11 mouse cellular contexts compared by ENCODE assay signal in the genomic region with DNA sequence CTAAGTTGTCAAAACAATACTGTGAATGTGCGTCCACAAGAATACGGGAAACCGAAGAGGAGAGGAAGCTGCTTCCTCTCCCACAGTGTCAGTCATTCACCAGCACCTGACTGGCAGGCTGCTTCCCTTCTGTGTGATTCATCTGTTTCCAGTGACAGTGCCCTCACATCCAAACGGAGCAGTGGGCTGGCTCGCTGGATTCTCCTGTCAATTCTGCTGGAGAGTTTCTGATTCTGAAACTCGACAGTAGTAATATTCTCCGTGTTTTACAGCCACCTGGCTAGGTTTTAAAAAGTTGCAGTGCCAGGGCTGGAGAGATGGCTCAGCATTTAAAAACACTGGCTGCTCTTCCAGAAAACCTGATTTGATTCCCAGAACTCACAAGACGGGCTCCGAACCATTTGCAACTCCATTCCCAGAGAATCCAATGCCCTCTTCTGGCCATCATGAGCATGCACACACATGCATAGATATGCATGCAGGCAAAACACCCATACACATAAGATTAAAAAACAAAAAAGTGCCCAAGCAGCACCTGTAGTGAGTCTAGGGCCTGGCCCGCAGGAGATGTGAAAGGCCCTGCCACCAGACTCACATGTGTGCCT. TPM values are rescaled to one million over a fixed set of nuclear protein-coding genes. Genes with fewer than 3 reads are reported as not detected.
A peak's percentile ranks its signal among the peaks of the same experiment; 100 is the strongest.
DNase-seq lines count a peak whose midpoint lies in the region; ATAC-seq and TF ChIP-seq lines count a peak whose summit lies in the region.
"Had no signal": no experiment of that assay in that cellular context is flagged by ENCODE, and none has a peak within 500 bp of the region (broad histone marks: within the 10 kb centered on the region; RNA-seq: fewer than 3 reads in every experiment).

No protein-coding gene starts in this region.

- H3K27me3 ChIP-seq in kidney, adult 2 months (replicated peaks; ENCODE audit: control insufficient read depth, insufficient read depth, low read length): no peaks in the 10 kb centered on the region
- H3K27me3 ChIP-seq in lung, embryonic 14.5 days (ENCODE audit: insufficient read depth, low read length): no peaks in the 10 kb centered on the region
- H3K27me3 ChIP-seq in stomach, postnatal 0 days (ENCODE audit: control insufficient read depth, insufficient read depth, low read length): no peaks in the 10 kb centered on the region
- H3K27me3 ChIP-seq: kidney, embryonic 15.5 days had no signal

- no peak overlapping the region for H3K4me2 ChIP-seq in lung, embryonic 14.5 days
- no peak overlapping the region for H3K4me2 ChIP-seq in stomach, postnatal 0 days (replicated peaks; ENCODE audit: low read depth)
- H3K4me2 ChIP-seq: kidney, embryonic 15.5 days had no signal

- TF ChIP-seq EP300 in stomach, postnatal 0 days (optimal IDR thresholded peaks at IDR 0.05): no peak

- peaks cover 29% of the 10 kb centered on the region for H3K4me1 ChIP-seq in kidney, adult 2 months (ENCODE audit: control insufficient read depth, insufficient read depth, low read length)
- no peaks in the 10 kb centered on the region for H3K4me1 ChIP-seq in lung, embryonic 14.5 days (ENCODE audit: insufficient read depth)
- no peaks in the 10 kb centered on the region for H3K4me1 ChIP-seq in stomach, postnatal 0 days (replicated peaks; ENCODE audit: control insufficient read depth, insufficient read depth)

- DNase-seq in gastrocnemius, adult 18-20 months (ENCODE audit: low spot score): peak; percentile 25
- DNase-seq in gastrocnemius, postnatal 36 days: no peak
- peak; percentile 67 for DNase-seq in kidney, adult 2 months
- no peak for DNase-seq in kidney, postnatal 25 days
- no peak for DNase-seq in lung, embryonic 14.5 days
- no peak for DNase-seq in lung, postnatal 4 days
- DNase-seq in stomach, postnatal 0 days (ENCODE audit: low spot score): no peak
- DNase-seq: thymus, postnatal 4 days had no signal

- no peaks in the 10 kb centered on the region for H3K36me3 ChIP-seq in kidney, adult 2 months (ENCODE audit: control insufficient read depth, insufficient read depth, low read length)
- no peaks in the 10 kb centered on the region for H3K36me3 ChIP-seq in lung, embryonic 14.5 days (ENCODE audit: insufficient read depth)
- no peaks in the 10 kb centered on the region for H3K36me3 ChIP-seq in stomach, postnatal 0 days (ENCODE audit: control insufficient read depth, insufficient read depth, low read length)
- H3K36me3 ChIP-seq: kidney, embryonic 15.5 days had no signal

- no peak overlapping the region for H3K4me3 ChIP-seq in kidney, adult 2 months (ENCODE audit: insufficient read depth, low read depth, low read length)
- no peak overlapping the region for H3K4me3 ChIP-seq in lung, embryonic 14.5 days (ENCODE audit: low read depth, low read length)
- no peak overlapping the region for H3K4me3 ChIP-seq in stomach, postnatal 0 days (ENCODE audit: low read depth, low read length)
- H3K4me3 ChIP-seq: kidney, embryonic 15.5 days; megakaryocyte, embryonic 14.5 days had no signal

- no peak for ATAC-seq in lung, embryonic 14.5 days (ENCODE audit: insufficient read depth)
- ATAC-seq in stomach, postnatal 0 days (ENCODE audit: low FRiP score, low TSS enrichment): no peak
- ATAC-seq: CD4-positive, CD25-positive, alpha-beta regulatory T cell, adult 4 months had no signal

- TF ChIP-seq POLR2A in kidney, adult 2 months (IDR thresholded peaks at IDR 0.05; ENCODE audit: low read depth, low read length): no peak

- H3K9ac ChIP-seq in lung, embryonic 14.5 days: no peak overlapping the region
- H3K9ac ChIP-seq in stomach, postnatal 0 days (ENCODE audit: low read length): no peak overlapping the region
- H3K9ac ChIP-seq: kidney, embryonic 15.5 days had no signal

- 0 out of 2 replicates have a peak overlapping the region, but pooled peaks have one; percentile 48 for H3K27ac ChIP-seq in kidney, adult 2 months (ENCODE audit: insufficient read depth, low read depth, low read length)
- H3K27ac ChIP-seq in lung, embryonic 14.5 days (ENCODE audit: low read depth): no peak overlapping the region
- no peak overlapping the region for H3K27ac ChIP-seq in stomach, postnatal 0 days (replicated peaks)
- H3K27ac ChIP-seq: kidney, embryonic 15.5 days had no signal

- WGBS in kidney, adult 2 months: 75% methylated on average over 10 of the region's 10 CpGs
- WGBS in lung, embryonic 14.5 days: 74% methylated on average over 10 of the region's 10 CpGs
- 75% methylated on average over 10 of the region's 10 CpGs for WGBS in stomach, postnatal 0 days

- intact Hi-C loops in gastrocnemius, postnatal 36 days (cut with DNase I): no loop called here

- H3K9me3 ChIP-seq in lung, embryonic 14.5 days (ENCODE audit: low read depth, low read length): no peaks in the 10 kb centered on the region
- H3K9me3 ChIP-seq in stomach, postnatal 0 days (ENCODE audit: control insufficient read depth, low read length): no peaks in the 10 kb centered on the region
- H3K9me3 ChIP-seq: kidney, embryonic 15.5 days had no signal

- 0 out of 2 replicates have a peak, but pooled peaks have one; percentile 13 for TF ChIP-seq CTCF in kidney, adult 2 months (conservative IDR thresholded peaks at IDR 0.05; ENCODE audit: insufficient read depth, insufficient read length, low read depth, low read length)
- peak; percentile 19; the same call in 1 of the 2 replicates for TF ChIP-seq CTCF in lung, embryonic 14.5 days (IDR thresholded peaks at IDR 0.05; ENCODE audit: low read depth)
- TF ChIP-seq CTCF in stomach, postnatal 0 days (IDR thresholded peaks at IDR 0.05; ENCODE audit: low read depth): peak; percentile 48

RNA-seq across cellular contexts. Expression of a gene that starts 26.4 kb away (rescaled TPM):
- total RNA-seq in gastrocnemius, adult 18-20 months (2021): 100 to 1,000 TPM; 168 to 201 TPM
- total RNA-seq in gastrocnemius, postnatal 36 days (2021): 100 to 1,000 TPM; 153 to 169 TPM
- 136 and 148 TPM in 2 replicates for polyA plus RNA-seq in kidney, adult 2 months (2012; rRNA removed)
- polyA plus RNA-seq in lung, embryonic 14.5 days (2014; fragmentation: Nextera tagmentation; extraction: Ambion mirVana): 133 and 139 TPM in 2 replicates
- 172 and 177 TPM in 2 replicates for polyA plus RNA-seq in stomach, postnatal 0 days (2015; fragmentation: Nextera tagmentation; extraction: Ambion mirVana)

Comparison
In these comparisons a context has a peak if more than half of its experiments do, and no peak if none do; other contexts are left out.
1. DNase-seq: peak in gastrocnemius, adult 18-20 months (single experiment) and kidney, adult 2 months (single experiment); none in gastrocnemius, postnatal 36 days (0 of 2), kidney, postnatal 25 days (0 of 2), lung, embryonic 14.5 days (single experiment), lung, postnatal 4 days (0 of 2) and stomach, postnatal 0 days (single experiment).
2. Peak in every context shown above with its lines, with median percentiles within 50 percentile points of each other: CTCF ChIP-seq.